Mouse (Mus musculus): ENCODE measurements around the gene Ryk.
"Not testable (repeated sequence)": the region's sequence is repeated elsewhere in the genome, so short reads cannot be mapped to it uniquely, and the experiment has no call there.

Gene Ryk

DNA sequence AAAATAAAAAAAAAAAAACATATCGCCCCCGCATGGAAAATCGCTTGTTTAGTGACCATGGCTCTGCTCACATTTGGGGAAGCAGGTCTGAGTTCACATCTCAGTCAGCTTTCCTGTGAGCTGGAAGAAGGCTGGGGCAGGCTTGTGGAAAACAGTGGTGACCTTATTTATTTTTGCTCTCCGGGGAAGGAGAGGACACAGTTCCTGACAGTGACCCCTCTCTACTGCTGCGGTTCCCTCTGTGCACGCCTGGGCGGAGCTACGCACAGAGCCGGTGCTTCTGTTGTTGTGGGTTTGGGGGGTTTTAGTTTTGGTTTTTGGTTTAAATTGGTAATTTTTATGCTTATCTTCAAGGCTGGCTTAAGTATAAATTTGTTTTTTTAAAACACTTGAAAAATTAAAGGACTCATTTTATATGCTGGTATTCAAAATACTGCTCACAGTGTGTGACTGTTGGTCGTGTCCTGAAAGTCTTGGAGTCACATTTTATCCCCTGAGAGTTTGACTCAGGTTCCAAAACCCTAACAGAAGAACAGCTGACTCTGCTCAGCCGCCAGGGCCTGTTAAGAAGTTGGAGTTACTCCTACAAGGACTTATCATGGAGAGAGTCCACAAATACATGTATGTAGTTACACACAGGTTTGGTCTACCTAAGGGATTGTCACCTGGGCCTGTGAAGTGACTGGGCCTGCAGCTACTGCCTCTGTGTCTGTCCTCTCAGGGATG lies 73.0 kb downstream of the Ryk start:
- no peak for DNase-seq

GRCm38 (mm10) chr9:102911526-102911925 lies 76.8 kb downstream of the Ryk start:
- DNase-seq = no peak

DNA sequence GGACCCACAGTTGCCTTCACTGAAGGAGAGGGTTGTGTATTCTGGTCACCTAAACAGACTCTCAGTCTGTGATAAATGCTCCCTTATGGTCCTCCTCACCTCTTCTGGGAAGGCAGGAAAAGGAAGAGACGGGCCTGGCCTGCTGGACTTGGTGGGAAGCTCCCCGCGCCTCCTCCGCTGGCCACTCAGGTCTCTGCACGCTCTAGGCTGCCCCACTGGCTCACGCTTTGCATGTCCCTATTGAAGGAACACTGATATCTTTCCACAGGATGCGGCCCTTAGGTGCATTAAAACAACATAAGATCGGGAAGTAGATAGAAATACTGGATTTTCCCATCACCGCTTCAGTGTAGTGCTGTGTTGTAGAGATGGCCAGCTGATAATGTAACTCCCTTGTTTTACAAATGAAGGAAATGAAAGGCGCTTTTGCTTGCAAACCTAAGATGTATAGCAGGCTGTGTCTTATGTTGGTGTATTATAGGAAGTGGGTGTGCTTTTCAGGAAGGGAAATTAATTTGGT lies 77.9 kb downstream of the Ryk start:
- DNase-seq = no peak

DNA sequence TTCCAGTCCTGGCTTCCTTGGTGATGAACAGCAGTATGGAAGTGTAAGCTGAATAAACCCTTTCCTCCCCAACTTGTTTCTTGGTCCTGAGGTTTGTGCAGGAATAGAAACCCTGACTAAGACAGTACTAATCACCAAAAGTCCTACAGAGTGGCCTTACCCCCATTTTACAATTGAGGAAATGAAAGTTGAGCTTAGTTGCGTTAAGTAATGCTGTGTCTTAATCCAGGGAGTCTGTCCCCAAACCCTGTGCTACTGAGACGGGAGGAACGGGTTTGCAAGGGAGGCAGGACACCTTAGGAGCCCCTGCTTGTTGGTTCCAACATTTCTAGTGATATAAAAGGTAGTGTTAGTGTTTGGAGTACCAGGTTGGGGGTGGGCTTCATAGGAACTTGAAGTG lies 78.9 kb downstream of the Ryk start:
- DNase-seq = not testable (repeated sequence)

- DNase-seq = no peak
These were observed 79.9 kb downstream of the Ryk start for GRCm38 (mm10) chr9:102914583-102914982.

GRCm38 (mm10) chr9:102915292-102915854 lies 80.7 kb downstream of the Ryk start:
- DNase-seq = no peak

- DNase-seq = no peak
These were observed 81.4 kb downstream of the Ryk start for GRCm38 (mm10) chr9:102916076-102916475.

- no peak for DNase-seq
These were observed 82.9 kb downstream of the Ryk start for GRCm38 (mm10) chr9:102917532-102918129.

GRCm38 (mm10) chr9:102919486-102919885 lies 84.8 kb downstream of the Ryk start:
- no peak for DNase-seq

DNA sequence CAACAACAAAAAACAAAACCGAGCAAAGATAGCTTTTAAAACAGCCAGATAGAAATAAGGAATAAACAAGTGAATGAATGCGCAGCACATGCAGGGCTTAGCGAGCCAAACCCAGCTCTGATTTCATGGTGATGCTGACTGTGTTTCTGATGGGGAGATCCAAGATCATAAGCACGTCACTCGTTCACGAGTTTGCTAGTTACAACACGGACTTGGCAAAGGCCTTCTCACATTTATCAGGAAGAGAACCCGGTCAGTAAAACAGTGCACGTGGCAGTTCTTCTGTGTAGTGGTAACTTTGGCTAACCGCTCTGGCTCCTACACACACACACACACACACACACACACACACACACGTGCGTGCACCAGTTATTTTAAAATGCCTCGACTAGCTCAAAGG lies 87.1 kb downstream of the Ryk start:
- DNase-seq = no peak

GRCm38 (mm10) chr9:102922866-102923434 lies 88.2 kb downstream of the Ryk start:
- DNase-seq = no peak

DNA sequence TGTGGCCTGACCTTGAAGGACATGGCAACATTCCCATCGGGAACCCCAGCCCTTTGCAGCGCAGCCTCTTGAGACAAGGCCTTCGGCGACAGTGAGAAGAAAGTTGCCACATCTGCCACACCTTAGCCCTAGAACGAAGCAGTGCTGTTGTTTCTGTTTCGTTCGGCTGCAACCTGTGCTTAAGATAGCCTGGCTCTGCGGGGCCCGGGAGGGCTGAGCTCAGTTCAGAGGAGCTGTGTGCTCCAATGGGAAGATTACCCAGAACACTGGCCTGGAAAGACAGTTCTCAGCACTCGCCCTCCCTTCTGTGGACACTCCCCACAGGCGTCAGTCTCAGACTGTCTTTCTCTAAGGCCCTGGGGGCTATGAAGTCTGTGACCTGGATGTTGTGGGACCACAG lies 89.1 kb downstream of the Ryk start:
- DNase-seq = no peak

DNA sequence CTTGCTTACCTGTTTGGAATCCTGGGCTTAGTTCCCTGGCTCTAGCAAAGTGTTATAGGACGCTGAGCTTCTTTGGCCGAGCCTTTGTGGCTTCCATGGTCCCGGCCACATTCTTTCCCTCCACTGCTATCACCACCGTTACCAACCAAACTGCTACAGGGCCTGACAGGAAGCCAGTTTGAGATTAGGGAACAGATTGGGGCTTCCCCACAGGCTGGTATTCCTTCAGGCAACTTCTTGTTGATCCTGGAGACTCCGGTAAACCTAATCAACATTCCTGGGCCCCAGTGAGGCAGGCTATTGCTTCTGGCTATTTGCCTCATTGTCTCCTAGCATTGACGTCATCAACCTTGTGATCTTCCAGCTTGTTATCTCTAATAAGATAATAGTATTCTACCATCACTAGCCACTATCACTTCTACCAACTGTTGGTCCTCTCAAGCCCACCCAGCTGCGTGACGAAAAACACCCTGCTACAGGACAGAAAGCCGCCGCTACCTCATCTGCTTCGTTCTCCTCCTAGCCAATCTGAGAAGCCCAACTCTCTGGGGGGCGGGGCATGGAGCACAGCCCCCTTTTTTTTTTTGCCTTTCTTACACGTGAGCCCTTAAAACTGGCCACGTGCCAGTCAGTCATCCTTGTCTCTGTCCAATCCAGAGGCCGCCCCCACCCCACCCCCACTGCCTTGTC lies 90.1 kb downstream of the Ryk start:
- no peak for DNase-seq

DNA sequence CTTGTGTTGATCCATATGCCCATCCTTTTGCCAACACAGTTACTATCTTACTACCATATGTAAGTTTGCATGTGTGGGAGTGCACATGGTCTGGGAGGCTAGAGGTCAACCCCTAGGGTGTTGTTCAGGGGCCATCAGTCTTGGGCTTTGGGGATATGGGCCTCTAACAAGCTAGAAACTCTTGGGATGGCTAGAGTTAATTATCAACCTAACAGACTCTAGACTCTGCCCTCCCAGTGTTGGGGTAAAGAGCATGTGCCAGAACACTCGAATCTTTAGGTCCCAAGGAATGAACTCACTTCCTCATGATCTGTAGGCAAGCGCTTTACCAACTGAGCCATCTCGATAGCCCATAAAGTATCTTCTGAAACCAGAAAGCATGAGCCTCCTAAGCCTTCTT lies 91.4 kb downstream of the Ryk start:
- DNase-seq = no peak

GRCm38 (mm10) chr9:102929776-102930175 lies 95.1 kb downstream of the Ryk start:
- DNase-seq = no peak

DNA sequence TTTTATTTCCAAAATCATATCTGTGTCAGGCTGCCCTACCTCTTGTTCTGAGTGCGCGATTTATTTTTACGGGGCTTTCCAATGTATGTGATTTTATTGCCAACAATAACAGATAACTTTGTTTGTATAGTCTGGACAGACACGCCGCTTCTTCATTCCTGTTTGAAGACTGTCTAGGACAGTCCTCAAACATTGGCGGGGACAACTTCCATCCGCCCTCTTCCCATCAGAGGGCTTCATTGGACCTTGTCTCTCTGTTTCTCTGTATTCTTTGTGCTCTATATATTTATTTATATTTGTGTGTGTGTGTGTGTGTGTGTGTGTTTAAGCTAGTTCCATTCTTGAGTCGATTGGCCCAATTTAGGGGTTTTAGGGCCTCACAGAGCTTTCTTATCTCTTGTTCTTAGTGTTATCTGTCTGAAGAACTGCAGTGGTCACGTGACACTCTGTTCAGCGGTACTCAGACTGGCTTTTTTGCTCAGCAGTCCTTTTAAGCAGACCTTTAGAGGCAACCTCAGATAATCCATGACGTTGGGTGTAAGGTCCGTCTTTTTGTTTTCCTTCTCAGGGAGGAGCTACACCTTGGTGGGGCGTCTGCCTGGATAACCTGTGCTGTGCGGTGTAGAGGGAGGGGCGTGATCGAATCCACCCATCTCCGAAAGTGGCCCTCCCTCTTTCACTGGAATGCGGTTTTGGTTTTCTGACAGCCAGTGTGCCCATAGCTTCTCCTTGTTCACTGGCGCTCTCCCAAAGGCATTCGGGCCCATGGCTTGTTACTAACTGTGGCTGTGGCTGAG lies 99.4 kb downstream of the Ryk start:
- DNase-seq = no peak

DNA sequence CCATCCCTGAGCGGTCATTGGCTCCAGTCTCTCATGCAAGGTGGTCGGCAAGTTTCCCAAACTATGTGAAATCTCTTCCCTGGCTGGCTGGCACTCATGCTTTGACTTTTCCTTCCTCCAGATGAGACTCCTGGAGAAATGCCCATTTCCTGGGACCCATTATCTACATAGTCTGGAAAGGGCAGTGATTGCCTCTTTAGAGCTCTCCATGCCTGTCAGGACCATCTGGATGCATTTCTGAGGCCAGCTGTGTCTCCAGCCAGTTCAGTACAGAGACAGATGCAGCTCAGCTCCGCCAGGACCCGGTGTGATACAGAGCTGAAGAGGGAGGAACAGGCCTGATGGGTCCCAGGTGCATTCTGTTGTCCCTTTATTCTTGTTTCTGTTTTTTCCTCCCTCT lies 107.5 kb downstream of the Ryk start:
- no peak for DNase-seq

DNA sequence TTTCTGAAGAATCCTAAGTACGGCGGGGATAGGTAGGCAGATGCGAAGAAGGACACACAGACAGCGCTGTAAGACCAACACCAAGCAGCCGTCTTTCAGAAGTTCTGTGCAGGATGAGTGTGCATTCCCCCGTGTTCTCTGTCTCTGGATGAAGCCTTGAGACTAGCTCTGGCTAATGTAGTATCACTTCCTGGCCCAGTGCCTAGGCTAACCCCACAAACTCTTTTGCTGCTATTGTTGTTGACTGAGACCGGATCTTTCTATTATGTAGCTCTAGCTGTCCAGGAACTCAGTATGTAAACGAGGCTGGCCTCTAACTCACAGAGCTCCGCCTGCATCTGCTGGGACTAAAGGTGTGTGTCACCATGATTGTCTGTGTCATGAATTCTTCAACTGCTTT lies 110.2 kb downstream of the Ryk start:
- no peak for DNase-seq

GRCm38 (mm10) chr9:102946469-102947015 lies 111.8 kb downstream of the Ryk start:
- no peak for DNase-seq

DNA sequence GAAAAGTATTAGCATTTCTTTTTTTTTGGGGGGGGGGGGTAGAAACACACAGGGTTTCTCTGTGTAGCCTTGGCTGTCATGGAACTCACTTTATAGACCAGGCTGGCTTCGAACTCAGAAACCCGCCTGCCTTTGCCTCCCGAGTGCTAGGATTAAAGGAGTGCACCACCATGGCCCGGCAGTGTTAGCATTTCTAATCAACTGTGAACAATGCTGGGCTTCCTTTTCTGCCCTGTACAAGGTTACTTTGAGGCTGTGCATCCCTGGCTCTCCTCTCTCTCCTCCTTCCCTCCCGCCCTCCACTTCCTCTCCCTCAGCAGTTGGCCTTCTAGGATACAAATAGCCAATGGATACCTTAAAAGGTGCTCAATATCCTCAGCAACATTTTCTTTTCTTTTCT lies 114.0 kb downstream of the Ryk start:
- DNase-seq = no peak

DNA sequence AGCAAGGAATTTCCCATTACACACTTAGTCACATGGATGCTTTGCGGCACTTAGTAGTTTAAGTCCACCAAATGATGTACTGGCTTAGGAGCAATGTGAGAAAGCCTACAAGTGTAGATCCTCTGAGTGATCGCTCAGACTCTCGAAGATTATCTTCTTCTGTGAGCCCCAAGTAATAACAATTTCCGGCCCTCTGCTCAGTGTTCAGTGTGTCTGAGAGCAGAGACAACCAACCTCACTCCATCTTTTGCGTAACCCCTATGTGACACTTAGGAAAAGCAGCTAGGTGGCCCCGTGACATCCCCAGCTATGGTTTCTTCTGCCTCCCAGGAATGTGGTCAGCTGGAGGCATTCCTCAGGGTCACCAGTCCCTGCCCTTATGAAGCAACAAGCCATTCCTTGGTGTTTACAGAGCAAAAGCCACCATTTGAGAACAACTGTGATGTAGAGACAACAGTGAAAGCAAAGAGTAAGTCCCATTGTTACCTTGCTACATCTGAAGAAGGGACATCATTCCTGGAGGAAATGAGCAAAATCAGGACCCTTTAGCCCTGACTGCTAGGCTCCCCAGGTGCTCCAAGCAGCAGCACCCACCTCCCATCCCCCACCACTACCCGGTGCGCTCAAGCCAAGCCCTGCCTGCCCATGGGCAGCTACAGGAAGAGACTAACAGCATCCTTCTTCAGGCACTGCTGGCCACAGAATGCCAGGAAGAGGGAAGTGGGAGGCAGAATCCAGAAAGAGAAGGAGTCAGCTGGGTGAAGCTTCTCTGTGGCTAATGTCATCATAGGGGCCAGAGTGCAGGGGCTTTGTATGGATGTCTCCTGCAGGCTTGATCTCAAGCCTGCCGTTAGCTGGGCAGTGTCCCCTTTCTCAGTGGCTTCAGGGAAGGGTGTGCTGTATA lies 116.6 kb downstream of the Ryk start:
- DNase-seq = no peak

All from spleen, adult 18-20 months (tissue).